Mouse (Mus musculus): ENCODE results near the gene M1ap. TPM values are rescaled to one million over a fixed set of nuclear protein-coding genes. Genes with fewer than 3 reads are reported as not detected.

The M1ap gene
- polyA plus RNA-seq, 1 experiment from 2014 or later: 12.7 TPM

DNA sequence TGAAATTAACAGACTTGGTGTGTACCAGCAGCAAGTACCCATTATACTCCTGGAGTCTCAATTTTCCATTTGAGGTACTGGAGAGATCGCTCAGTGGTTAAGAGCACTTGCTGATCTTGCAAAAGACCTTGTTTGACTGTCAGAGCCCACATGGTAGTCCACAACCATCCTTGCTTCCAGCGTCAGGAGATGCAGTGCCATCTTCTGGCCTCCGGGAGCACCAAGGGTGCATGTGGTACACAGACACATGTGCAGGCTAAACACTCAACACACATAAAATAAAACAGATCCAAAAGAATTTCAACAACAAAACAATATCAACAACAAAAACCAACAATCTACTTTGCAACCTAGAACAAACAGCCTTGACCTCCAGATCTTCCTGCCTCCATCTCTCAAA is 21.7 kb upstream of the M1ap start:
- Histone ChIP-seq H3K9ac (ENCODE audit: low read depth, low read length) (no peak overlapping the region), H3K9me3 (replicated peaks; ENCODE audit: control insufficient read depth, low read length) (no peaks in the 10 kb centered on the region), H3K36me3 (ENCODE audit: control insufficient read depth, insufficient read depth) (no peaks in the 10 kb centered on the region), H3K4me1 (ENCODE audit: control insufficient read depth, low read depth, low read length) (no peaks in the 10 kb centered on the region), H3K4me3 (ENCODE audit: low read depth, low read length) (no peak overlapping the region), H3K27me3 (ENCODE audit: control insufficient read depth, insufficient read depth, low read depth, low read length) (no peaks in the 10 kb centered on the region), H3K27ac (ENCODE audit: low read length) (no peak overlapping the region), H3K4me2 (ENCODE audit: low read depth, low read length) (no peak overlapping the region)
- 45% methylated on average over 3 of the region's 3 CpGs for WGBS (ENCODE audit: insufficient replicate concordance)
- no peak for ATAC-seq (ENCODE audit: low read depth)

DNA sequence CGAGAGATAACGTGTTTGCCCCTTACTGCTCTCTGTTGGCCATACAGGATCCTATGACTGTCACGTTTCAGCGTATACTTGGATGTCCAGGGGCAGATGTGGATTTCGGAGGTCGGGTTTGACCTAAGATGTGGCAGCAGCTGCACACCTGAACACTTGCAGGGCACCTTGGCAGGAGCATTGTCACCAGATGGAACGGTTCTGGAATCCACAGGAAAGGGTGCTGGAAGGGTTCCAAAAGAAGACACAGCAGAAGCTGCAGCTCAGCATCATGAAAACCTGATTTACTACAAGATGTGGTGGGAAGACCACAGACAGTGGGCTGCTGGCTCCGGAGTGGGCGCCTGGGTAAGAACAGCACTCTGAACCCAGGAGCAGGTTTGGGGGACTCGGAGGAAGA is 20.6 kb upstream of the M1ap start:
- Histone ChIP-seq H3K4me2 (ENCODE audit: low read depth, low read length) (no peak overlapping the region), H3K9me3 (replicated peaks; ENCODE audit: control insufficient read depth, low read length) (no peaks in the 10 kb centered on the region), H3K27ac (ENCODE audit: low read length) (no peak overlapping the region), H3K9ac (ENCODE audit: low read depth, low read length) (no peak overlapping the region), H3K36me3 (ENCODE audit: control insufficient read depth, insufficient read depth) (no peaks in the 10 kb centered on the region), H3K27me3 (ENCODE audit: control insufficient read depth, insufficient read depth, low read depth, low read length) (no peaks in the 10 kb centered on the region), H3K4me3 (ENCODE audit: low read depth, low read length) (no peak overlapping the region), H3K4me1 (ENCODE audit: control insufficient read depth, low read depth, low read length) (no peaks in the 10 kb centered on the region)
- no peak for ATAC-seq (ENCODE audit: low read depth)
- 58% methylated on average over 10 of the region's 10 CpGs for WGBS (ENCODE audit: insufficient replicate concordance)

DNA sequence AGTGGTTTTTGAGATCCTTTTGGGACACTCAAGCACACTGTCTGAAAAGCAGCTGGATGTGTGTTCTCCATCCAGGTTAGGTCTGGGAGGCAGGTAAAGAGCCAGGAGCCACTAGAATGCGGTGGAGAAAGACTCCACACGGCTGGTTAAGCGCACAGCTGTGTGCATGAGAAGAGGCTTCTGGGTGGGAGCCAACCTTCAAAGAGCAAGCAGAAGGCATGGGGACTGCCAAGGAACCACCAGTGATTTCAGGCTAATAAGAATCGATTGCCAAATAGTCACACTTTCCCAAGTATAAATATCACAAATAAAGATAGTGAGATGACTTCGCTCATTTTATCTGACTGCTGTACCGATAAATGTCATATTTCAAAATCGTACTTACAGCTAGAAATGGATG is 20.2 kb upstream of the M1ap start:
- H3K9me3 ChIP-seq (replicated peaks; ENCODE audit: control insufficient read depth, low read length): no peaks in the 10 kb centered on the region
- WGBS (ENCODE audit: insufficient replicate concordance): 71% methylated on average over 7 of the region's 7 CpGs
- H3K4me3 ChIP-seq (ENCODE audit: low read depth, low read length): no peak overlapping the region
- H3K36me3 ChIP-seq (ENCODE audit: control insufficient read depth, insufficient read depth): no peaks in the 10 kb centered on the region
- no peaks in the 10 kb centered on the region for H3K4me1 ChIP-seq (ENCODE audit: control insufficient read depth, low read depth, low read length)
- ATAC-seq (ENCODE audit: low read depth): no peak
- no peak overlapping the region for H3K9ac ChIP-seq (ENCODE audit: low read depth, low read length)
- no peaks in the 10 kb centered on the region for H3K27me3 ChIP-seq (ENCODE audit: control insufficient read depth, insufficient read depth, low read depth, low read length)
- H3K4me2 ChIP-seq (ENCODE audit: low read depth, low read length): no peak overlapping the region
- H3K27ac ChIP-seq (ENCODE audit: low read length): no peak overlapping the region

DNA sequence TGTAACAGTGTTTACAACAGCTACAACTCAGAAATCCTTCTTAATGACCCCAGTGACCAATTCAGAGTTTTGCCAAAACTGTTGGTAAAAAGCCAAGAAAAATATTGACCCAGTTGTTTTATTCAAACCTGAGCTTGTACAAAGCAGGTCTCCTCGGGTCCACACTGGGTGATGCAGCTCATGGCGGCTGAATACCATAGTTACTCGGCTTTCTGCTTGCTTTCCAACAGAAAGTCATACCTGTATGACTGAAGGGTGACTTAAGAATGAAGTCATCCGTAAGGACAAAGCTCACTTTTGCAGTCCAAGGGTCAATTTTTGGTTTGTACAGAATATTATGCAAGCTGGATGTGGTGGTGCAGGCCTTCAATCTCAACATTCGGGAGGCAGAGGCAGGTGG is 19.1 kb upstream of the M1ap start:
- Histone ChIP-seq H3K4me1 (ENCODE audit: control insufficient read depth, low read depth, low read length) (no peaks in the 10 kb centered on the region), H3K9me3 (replicated peaks; ENCODE audit: control insufficient read depth, low read length) (no peaks in the 10 kb centered on the region), H3K4me2 (ENCODE audit: low read depth, low read length) (no peak overlapping the region), H3K4me3 (ENCODE audit: low read depth, low read length) (no peak overlapping the region), H3K9ac (ENCODE audit: low read depth, low read length) (no peak overlapping the region), H3K27me3 (ENCODE audit: control insufficient read depth, insufficient read depth, low read depth, low read length) (no peaks in the 10 kb centered on the region), H3K27ac (ENCODE audit: low read length) (no peak overlapping the region), H3K36me3 (ENCODE audit: control insufficient read depth, insufficient read depth) (no peaks in the 10 kb centered on the region)
- no peak for ATAC-seq (ENCODE audit: low read depth)
- 49% methylated on average over 5 of the region's 5 CpGs for WGBS (ENCODE audit: insufficient replicate concordance)

DNA sequence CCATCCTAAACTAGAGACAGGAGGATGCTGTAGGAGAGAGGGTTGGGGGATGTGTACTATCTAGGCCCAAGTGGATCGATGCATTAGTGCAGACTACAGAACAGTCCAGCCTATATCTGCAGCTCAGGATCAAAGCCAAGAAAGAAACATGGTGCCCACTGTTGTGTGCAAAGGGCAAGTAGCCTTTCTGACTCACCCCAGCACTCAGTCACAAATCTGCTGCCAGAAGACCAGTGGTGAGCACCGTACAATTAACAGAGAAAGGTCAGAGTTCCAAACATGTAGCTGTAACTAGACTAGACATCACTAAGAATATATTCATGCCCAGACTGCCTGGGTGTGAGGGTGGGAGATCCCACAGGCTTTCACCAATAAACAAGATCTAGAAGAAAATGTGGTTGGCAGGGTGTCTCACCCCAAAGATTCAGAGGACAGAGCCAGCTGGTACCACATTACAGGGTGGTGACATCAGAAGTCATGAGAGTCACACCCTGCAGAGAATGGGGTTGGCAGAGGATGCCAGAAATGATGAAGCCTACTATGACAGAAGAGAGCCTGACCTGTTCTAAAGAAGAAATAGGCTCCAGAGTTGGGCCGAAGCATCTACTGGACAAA is 12.0 kb upstream of the M1ap start:
- Histone ChIP-seq H3K4me2 (ENCODE audit: low read depth, low read length) (no peak overlapping the region), H3K36me3 (ENCODE audit: control insufficient read depth, insufficient read depth) (no peaks in the 10 kb centered on the region), H3K4me3 (ENCODE audit: low read depth, low read length) (no peak overlapping the region), H3K9ac (ENCODE audit: low read depth, low read length) (no peak overlapping the region), H3K27me3 (ENCODE audit: control insufficient read depth, insufficient read depth, low read depth, low read length) (peaks cover 18% of the 10 kb centered on the region), H3K4me1 (ENCODE audit: control insufficient read depth, low read depth, low read length) (no peaks in the 10 kb centered on the region), H3K9me3 (replicated peaks; ENCODE audit: control insufficient read depth, low read length) (no peaks in the 10 kb centered on the region), H3K27ac (ENCODE audit: low read length) (no peak overlapping the region)
- ATAC-seq (ENCODE audit: low read depth): no peak
- WGBS (ENCODE audit: insufficient replicate concordance): 61% methylated on average over 3 of the region's 3 CpGs

DNA sequence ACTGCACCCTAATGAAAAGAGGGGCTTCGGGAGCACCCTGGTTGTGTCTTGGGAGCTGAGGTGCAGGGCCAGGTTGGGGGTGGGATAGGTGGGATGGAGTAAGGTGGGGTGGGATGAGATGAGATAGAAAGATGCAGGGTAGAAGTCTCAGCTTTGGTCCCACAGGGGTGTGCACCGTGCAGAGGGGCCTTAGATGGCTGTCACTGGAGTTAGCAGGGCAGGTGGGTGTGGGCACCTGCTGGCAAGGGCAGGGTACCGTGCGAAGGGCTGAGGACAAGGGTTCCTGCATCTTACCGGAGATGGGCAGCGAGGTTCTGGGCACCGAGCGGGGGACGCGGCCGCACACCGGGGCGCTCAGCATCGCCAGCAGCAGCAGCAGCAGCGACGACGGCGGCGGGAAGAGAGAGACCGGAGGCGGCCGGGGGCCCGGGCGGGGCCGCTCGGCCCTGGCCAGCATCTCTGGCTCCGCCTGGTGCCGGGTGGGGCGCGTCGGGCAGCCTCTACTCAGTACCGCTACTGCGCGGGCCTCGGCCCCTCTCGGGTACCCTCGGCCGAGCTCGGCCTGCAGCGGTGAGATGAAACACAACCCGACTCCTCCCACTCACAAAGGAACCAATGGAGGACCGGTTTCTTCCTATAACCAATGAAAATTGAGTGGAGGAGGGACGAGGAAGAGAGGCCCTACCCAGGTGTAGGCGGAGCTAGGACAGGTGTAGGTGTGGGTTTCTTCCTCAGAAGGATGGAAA is 7.4 kb upstream of the M1ap start, which contains the start of gene Sema4f:
Gene Sema4f, minus strand, starts transcription at position 603 of the 746 bp plus-strand sequence.
- Histone ChIP-seq H3K27ac (ENCODE audit: low read length) (no peak within 1 kb of the TSS), H3K36me3 (ENCODE audit: control insufficient read depth, insufficient read depth) (no peaks in the 10 kb centered on the region), H3K4me2 (ENCODE audit: low read depth, low read length) (peak within 1 kb of the TSS; percentile 60), H3K27me3 (ENCODE audit: control insufficient read depth, insufficient read depth, low read depth, low read length) (peaks cover 18% of the 10 kb centered on the region), H3K4me1 (ENCODE audit: control insufficient read depth, low read depth, low read length) (no peaks in the 10 kb centered on the region), H3K9me3 (replicated peaks; ENCODE audit: control insufficient read depth, low read length) (no peaks in the 10 kb centered on the region), H3K9ac (ENCODE audit: low read depth, low read length) (no peak within 1 kb of the TSS), H3K4me3 (ENCODE audit: low read depth, low read length) (peak within 1 kb of the TSS; percentile 43)
- peak; percentile 50 for ATAC-seq (ENCODE audit: low read depth)
- 3% methylated on average over 43 of the region's 44 CpGs for WGBS (ENCODE audit: insufficient replicate concordance)

DNA sequence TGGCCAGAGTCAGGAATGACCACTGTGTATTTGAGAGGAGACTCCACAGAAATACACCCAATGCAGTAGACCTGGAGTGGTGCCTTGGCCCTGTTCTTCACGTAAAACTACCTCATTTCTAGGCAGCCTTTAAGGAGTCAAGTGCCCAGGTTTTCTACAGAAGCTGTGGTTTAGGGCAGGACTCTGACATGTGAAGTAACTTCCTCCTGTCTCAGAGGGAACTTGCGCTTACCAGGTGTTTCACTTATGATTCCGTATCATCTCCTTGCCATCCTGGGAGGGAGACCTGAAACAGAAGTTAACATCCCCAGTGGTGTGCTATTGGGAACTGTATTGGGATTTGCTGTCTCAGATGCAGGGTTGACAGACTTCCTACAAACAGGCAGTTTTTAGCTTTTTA is 5.9 kb upstream of the M1ap start:
- no peak overlapping the region for H3K9ac ChIP-seq (ENCODE audit: low read depth, low read length)
- 23% methylated on average over 3 of the region's 3 CpGs for WGBS (ENCODE audit: insufficient replicate concordance)
- no peak overlapping the region for H3K4me3 ChIP-seq (ENCODE audit: low read depth, low read length)
- no peaks in the 10 kb centered on the region for H3K4me1 ChIP-seq (ENCODE audit: control insufficient read depth, low read depth, low read length)
- H3K9me3 ChIP-seq (replicated peaks; ENCODE audit: control insufficient read depth, low read length): no peaks in the 10 kb centered on the region
- no peak for ATAC-seq (ENCODE audit: low read depth)
- H3K27ac ChIP-seq (ENCODE audit: low read length): no peak overlapping the region
- peaks cover 18% of the 10 kb centered on the region for H3K27me3 ChIP-seq (ENCODE audit: control insufficient read depth, insufficient read depth, low read depth, low read length)
- H3K36me3 ChIP-seq (ENCODE audit: control insufficient read depth, insufficient read depth): no peaks in the 10 kb centered on the region
- H3K4me2 ChIP-seq (ENCODE audit: low read depth, low read length): no peak overlapping the region

DNA sequence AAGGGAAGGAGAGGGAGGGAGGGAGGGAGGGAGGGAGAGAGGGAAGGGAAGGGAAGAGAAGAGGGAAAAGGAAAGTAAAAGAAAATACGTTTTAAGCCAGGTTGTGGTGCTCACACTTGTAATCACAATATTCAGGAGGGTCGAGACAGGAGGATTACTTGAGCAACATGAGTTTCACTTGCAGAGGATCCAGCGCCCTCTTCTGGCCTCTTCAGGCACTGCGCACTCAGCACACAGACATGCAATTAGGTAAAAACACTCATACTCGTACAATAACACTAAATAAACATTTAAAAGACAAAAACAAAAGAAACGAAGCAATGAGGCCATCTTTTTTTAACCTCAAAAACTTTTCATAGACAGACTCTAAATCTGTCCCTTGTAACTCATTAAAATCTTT is 952 bp upstream of the M1ap start:
- Histone ChIP-seq H3K4me1 (ENCODE audit: control insufficient read depth, low read depth, low read length) (no peaks in the 10 kb centered on the region), H3K36me3 (ENCODE audit: control insufficient read depth, insufficient read depth) (no peaks in the 10 kb centered on the region), H3K27ac (ENCODE audit: low read length) (no peak overlapping the region), H3K4me3 (ENCODE audit: low read depth, low read length) (no peak overlapping the region), H3K4me2 (ENCODE audit: low read depth, low read length) (no peak overlapping the region), H3K27me3 (ENCODE audit: control insufficient read depth, insufficient read depth, low read depth, low read length) (no peaks in the 10 kb centered on the region), H3K9me3 (replicated peaks; ENCODE audit: control insufficient read depth, low read length) (no peaks in the 10 kb centered on the region), H3K9ac (ENCODE audit: low read depth, low read length) (no peak overlapping the region)
- 43% methylated on average over 6 of the region's 6 CpGs for WGBS (ENCODE audit: insufficient replicate concordance)
- ATAC-seq (ENCODE audit: low read depth): no peak

DNA sequence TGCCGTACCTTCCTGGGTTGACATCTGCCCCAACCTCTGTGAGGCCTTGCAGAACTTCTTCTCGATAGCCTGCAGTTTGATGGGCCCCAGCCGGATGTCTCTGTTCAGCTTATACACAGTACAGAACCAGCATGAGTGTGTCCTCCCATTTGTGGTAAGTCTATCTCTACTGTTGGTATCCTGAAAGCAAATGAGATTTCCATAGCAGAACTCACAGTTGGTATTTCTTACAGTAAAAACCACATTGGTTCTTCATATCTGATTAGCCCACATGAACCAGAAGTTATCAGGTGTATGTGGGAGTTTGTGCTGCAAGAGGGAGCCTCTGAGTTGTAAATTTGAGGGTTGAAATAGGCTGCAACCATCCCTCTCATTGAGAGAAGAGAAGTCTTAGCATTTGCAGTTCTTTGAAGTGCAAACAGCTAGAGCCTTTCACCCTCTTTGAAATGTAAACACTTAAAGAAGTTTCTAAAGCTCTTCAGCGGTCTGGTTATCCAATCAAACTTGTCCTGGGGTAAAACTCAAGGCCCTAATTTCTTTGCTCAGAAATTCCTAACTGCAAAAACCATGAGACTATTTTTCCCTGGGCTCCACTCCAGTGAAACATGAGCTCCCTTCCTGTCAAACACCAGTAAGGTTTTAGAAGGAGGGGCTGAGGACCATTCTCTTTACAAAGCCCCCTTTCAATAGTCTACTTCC is 10.0 kb downstream of the M1ap start:
- Histone ChIP-seq H3K27ac (ENCODE audit: low read length) (no peak overlapping the region), H3K27me3 (ENCODE audit: control insufficient read depth, insufficient read depth, low read depth, low read length) (no peaks in the 10 kb centered on the region), H3K36me3 (ENCODE audit: control insufficient read depth, insufficient read depth) (no peaks in the 10 kb centered on the region), H3K9me3 (replicated peaks; ENCODE audit: control insufficient read depth, low read length) (no peaks in the 10 kb centered on the region), H3K4me2 (ENCODE audit: low read depth, low read length) (no peak overlapping the region), H3K4me1 (ENCODE audit: control insufficient read depth, low read depth, low read length) (no peaks in the 10 kb centered on the region), H3K4me3 (ENCODE audit: low read depth, low read length) (no peak overlapping the region), H3K9ac (ENCODE audit: low read depth, low read length) (no peak overlapping the region)
- no peak for ATAC-seq (ENCODE audit: low read depth)
- WGBS (ENCODE audit: insufficient replicate concordance): 35% methylated on average over 4 of the region's 4 CpGs

All from liver, embryonic 16.5 days (tissue).